Mouse (Mus musculus) mammary gland, adult 2 months (tissue): ENCODE results near the gene Cenpo. TPM values are rescaled to one million over a fixed set of nuclear protein-coding genes. Genes with fewer than 3 reads are reported as not detected.

Source experiments
- polyA plus RNA-seq: library from polyadenylated mRNA; depleted of rRNA; stranded (reverse); fragments of >200 nt; gene quantifications from 2 replicates; pipeline ENCODE4 v1.2.3, GENCODE M21; 2012; ENCODE audit warnings: low replicate concordance; rRNA removed

Gene Cenpo
- polyA plus RNA-seq, result 9.3 and 14.8 TPM in 2 replicates

GRCm38 (mm10) chr12:4233572-4234508 is at the start of gene Cenpo, which contains the start of gene Ptrhd1:
Cenpo (minus strand) TSS chr12:4234294.
Ptrhd1 (plus strand) TSS chr12:4234027.

Other genes with a start within 250 kb of the Cenpo start
- 2.7 and 4.3 TPM in 2 replicates for gene Efr3b, start 195.4 kb downstream of the Cenpo start, polyA plus RNA-seq
- gene Dnajc27, start 151.7 kb downstream of the Cenpo start, polyA plus RNA-seq, result 4.6 and 14.4 TPM in 2 replicates
- 22.3 and 23.5 TPM in 2 replicates for gene Adcy3, start 101.2 kb downstream of the Cenpo start, polyA plus RNA-seq
- gene Ptrhd1, start 267 bp downstream of the Cenpo start, polyA plus RNA-seq, result 5.2 and 5.4 TPM in 2 replicates
- gene Ncoa1, start 242.9 kb upstream of the Cenpo start, polyA plus RNA-seq, result 28.2 and 35.8 TPM in 2 replicates